Mouse (Mus musculus) bone marrow, adult 2 months (tissue): ENCODE results near the gene B3galt1.

ENCODE experiments used
- CTCF ChIP-seq: fragments of 200-500 bp; IDR thresholded peaks from 2 replicates; pipeline ENCODE4 v1.5.1; 2011; ENCODE audit warnings: low read length, control low read depth; ENCODE audit not compliant: control insufficient read depth, insufficient read depth
- POLR2A ChIP-seq: fragments of 200-500 bp; IDR thresholded peaks from 2 replicates; pipeline ENCODE4 v1.6.1; 2011; ENCODE audit warnings: low read depth, mild to moderate bottlenecking, control low read depth, low read length, borderline replicate concordance; ENCODE audit not compliant: control insufficient read depth

DNA sequence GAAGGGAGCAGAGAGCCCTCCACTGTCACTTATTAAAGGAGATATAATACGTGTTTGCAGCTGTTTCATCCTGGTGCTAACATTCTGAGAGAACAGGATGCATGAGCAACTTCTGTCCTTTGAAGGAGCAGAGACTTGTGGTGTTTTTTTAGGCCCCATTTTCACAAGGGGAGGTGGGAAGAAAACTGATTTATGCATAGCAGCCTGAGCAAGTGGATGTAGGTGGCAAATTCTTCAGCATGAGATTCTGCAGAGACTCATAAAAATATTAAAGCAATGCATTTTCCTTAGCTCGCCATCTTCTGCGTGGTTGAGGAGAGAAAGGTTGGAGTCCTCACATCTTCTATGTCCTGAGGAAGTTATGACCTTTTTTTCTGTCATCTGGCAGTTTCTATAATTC, 469.0 kb downstream of the B3galt1 start:
- TF ChIP-seq CTCF (no peak), POLR2A (no peak)
